Mouse (Mus musculus): ENCODE measurements around the gene Acmsd. TPM values are rescaled to one million over a fixed set of nuclear protein-coding genes. Genes with fewer than 3 reads are reported as not detected.
A peak's percentile ranks its signal among the peaks of the same experiment; 100 is the strongest.
"Not testable (repeated sequence)": the region's sequence is repeated elsewhere in the genome, so short reads cannot be mapped to it uniquely, and the experiment has no call there.

Acmsd gene
- polyA plus RNA-seq, 1 experiment from 2014 or later: not detected

DNA sequence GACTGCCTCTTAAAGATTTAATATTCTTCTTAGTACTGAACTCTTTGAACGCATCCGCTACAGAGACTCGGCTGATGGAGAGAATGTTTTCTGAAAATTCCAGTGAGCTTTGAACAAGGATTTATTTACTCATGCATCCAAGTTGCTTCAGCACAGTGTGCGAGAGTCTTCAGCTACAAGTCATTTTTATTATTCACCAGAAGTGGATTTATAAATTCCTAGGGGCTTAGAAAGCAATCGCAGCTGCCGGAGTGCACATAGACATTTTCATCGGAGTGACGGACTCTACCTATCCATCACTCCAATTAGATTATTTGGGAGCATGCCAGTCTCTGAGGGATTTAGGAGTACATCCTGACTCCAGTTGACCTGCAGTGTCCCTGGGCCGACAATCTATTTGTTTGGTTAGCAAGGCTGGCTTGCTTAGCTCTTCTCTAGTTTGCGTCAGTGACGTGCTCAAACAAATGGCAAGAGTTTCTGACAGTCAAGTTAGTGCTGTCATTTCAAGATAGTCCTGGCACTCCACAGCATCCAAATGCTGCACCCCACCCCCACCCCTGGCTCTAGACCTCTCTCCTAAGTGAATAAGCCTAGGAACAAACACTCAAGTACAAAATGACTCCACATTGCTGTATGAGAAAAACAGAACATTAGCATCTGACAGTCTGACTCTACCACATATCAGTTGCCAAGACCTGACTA lies 21.3 kb downstream of the Acmsd start:
- Histone ChIP-seq H3K4me1 (no peaks in the 10 kb centered on the region), H3K27me3 (no peaks in the 10 kb centered on the region), H3K36me3 (no peaks in the 10 kb centered on the region), H3K4me2 (replicated peaks) (no peak overlapping the region), H3K9ac (replicated peaks) (no peak overlapping the region), H3K4me3 (no peak overlapping the region), H3K27ac (replicated peaks) (no peak overlapping the region), H3K9me3 (no peaks in the 10 kb centered on the region)
- WGBS: 77% methylated on average over 11 of the region's 11 CpGs
- no peak for ATAC-seq (replicated peaks)

DNA sequence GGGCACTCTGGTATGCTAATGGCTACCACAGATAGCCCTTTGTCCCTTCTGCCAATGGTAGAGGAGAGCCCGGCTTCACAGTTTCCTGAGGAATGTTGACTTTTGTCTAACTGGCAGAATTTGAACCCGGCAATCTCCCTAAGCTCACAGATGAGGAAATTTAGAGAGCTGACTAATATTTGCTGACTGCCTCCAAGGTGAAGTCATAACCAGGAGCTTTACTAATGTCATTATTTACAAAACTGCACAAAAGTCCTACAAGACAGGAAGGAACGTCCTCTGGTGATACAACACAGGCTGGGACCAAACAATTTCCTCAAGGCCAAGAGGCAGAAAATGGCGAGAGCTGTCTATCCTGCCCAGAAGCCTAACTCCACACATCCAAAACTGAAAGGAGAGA lies 26.6 kb downstream of the Acmsd start:
- WGBS: 81% methylated on average over 4 of the region's 4 CpGs
- Histone ChIP-seq H3K36me3 (no peaks in the 10 kb centered on the region), H3K9ac (replicated peaks) (no peak overlapping the region), H3K9me3 (no peaks in the 10 kb centered on the region), H3K27ac (replicated peaks) (no peak overlapping the region), H3K4me3 (no peak overlapping the region), H3K4me2 (replicated peaks) (no peak overlapping the region), H3K27me3 (no peaks in the 10 kb centered on the region), H3K4me1 (no peaks in the 10 kb centered on the region)
- ATAC-seq (replicated peaks): no peak

DNA sequence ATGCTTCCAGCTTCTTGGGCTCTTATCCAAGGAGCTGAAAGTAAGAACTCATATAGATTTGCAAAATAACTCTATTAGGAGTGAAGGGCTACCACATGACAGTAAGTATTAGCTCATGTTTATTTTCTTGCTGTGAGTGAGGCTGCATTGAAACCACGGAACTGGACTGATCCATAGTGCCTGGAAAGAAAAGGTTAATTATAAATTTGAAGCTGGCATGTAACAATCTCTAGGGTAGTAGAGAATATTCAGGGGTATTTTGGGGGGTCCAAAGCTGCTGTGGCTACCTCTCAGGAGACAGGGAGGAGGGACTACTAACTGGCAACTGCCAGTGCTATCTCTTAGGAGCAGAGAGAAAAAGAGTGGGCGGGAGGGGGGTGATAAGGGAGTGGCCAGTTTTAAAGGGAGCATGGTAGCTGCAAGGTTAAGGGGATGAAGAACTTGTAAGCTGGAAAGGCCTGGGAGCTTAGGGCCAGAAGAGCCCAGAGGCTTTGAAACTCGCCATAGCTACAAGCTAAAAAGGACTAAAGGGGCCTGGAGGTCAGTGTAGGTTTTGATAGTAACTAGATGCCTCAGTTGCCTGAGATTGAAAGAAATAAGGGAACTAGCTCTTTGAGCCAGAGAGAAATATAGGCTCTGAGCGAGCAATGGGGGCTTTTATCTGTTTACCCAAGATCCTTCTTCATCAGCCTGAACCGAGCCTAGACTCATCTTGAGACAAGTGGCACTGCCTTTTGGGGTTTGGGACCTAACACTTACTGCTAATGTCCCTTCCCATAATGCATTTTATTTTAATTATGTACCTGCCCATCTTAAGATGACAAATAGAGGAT lies 27.3 kb downstream of the Acmsd start:
- Histone ChIP-seq H3K36me3 (no peaks in the 10 kb centered on the region), H3K27me3 (no peaks in the 10 kb centered on the region), H3K9ac (replicated peaks) (no peak overlapping the region), H3K9me3 (no peaks in the 10 kb centered on the region), H3K4me1 (no peaks in the 10 kb centered on the region), H3K4me3 (no peak overlapping the region), H3K27ac (replicated peaks) (no peak overlapping the region), H3K4me2 (replicated peaks) (no peak overlapping the region)
- ATAC-seq (replicated peaks): no peak
- WGBS: 77% methylated on average over 5 of the region's 5 CpGs

DNA sequence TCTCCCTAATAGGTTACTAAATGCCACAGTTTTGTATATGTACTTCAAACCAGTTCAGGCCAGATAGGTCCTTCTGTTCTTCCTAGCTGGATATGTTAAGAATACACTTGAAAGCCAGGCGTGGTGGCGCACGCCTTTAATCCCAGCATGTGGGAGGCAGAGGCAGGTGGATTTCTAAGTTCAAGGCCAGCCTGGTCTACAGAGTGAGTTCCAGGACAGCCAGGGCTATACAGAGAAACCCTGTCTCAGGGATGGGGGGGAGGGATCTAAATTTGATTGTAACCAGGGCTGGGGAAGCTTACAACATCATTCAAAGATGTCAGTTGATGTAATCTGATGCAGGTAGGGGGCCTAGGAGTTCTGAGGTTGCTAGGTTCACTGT lies 27.9 kb downstream of the Acmsd start:
- H3K36me3 ChIP-seq; H3K27ac ChIP-seq (replicated peaks); ATAC-seq (replicated peaks); H3K4me3 ChIP-seq; H3K9ac ChIP-seq (replicated peaks); H3K9me3 ChIP-seq; H3K27me3 ChIP-seq; H3K4me1 ChIP-seq; H3K4me2 ChIP-seq (replicated peaks): not testable (repeated sequence)
- WGBS: 88% methylated on average over 3 of the region's 3 CpGs

DNA sequence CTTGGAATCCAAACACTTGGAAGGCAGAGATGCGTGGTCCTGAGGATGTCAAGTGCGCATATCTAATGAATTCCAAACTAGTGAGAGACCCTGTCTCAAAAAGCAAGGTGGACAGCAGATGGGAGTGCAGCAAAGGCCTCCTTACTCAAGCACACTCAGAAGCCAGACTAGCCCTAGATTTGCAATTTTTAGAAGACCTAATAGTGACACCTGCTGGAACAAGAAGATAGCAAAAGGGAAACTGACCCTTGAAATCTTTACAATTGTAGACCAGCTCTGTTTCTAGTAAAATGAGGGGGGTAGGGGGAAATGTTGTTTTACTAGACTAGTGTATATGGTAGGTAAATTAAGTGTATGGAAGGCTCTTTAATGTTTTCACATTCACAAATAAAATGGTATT lies 36.3 kb downstream of the Acmsd start:
- Histone ChIP-seq H3K4me2 (replicated peaks) (no peak overlapping the region), H3K4me1 (no peaks in the 10 kb centered on the region), H3K9ac (replicated peaks) (no peak overlapping the region), H3K4me3 (no peak overlapping the region), H3K9me3 (no peaks in the 10 kb centered on the region), H3K27ac (replicated peaks) (no peak overlapping the region), H3K27me3 (no peaks in the 10 kb centered on the region), H3K36me3 (no peaks in the 10 kb centered on the region)
- no peak for ATAC-seq (replicated peaks)
- 68% methylated on average over 2 of the region's 2 CpGs for WGBS

DNA sequence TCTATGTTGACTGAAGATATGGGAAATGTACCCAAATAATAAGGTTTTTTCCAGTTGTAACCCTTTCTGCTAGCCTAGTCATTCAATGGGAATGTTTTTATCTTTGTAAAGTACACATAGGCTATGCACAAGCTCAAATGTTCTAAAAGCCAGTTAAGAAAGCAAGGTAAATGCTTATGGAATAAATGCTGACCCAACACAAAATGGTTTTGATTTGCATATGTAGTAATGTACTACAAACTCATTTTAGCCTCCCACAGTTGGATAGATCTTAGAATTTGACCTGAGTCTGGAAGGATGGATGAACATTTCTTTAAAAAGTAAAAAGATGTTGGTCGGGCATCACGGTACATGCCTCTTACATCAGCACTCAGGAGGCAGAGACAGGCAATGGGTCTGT lies 37.5 kb downstream of the Acmsd start:
- Histone ChIP-seq H3K36me3 (no peaks in the 10 kb centered on the region), H3K9me3 (no peaks in the 10 kb centered on the region), H3K4me2 (replicated peaks) (no peak overlapping the region), H3K4me1 (no peaks in the 10 kb centered on the region), H3K9ac (replicated peaks) (no peak overlapping the region), H3K27ac (replicated peaks) (no peak overlapping the region), H3K27me3 (no peaks in the 10 kb centered on the region), H3K4me3 (no peak overlapping the region)
- ATAC-seq (replicated peaks): no peak
- WGBS: 91% methylated on average over 2 of the region's 2 CpGs

DNA sequence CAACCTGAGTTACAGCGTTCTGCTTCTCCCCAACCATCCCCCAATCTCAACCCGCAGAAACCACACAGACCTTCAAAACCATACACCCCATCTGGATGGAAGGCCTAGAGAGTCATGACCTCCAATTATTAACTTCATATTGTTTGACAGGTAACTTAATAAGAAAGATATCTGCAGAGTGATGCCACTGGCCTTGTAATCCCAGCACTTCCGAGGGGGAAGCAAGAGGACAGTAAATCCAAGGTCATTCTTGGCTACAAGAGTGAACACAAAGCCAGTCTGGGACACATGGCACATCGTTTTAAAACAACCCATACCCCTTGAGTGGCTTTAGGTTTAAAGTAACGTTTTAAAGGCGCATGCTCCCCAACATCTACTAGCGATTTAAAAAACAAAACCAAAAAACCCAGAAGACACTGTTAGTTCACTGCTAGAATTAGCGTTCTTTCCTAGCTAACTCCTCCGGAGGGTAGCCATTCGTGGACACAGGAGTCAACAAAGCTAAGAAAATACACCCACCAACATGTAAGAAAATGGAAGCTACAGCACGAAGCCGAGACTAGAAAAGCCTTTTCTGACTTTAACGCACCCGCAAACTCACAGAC lies 44.1 kb downstream of the Acmsd start:
- Histone ChIP-seq H3K27ac (replicated peaks) (peak overlapping the region; percentile 95), H3K9me3 (no peaks in the 10 kb centered on the region), H3K27me3 (no peaks in the 10 kb centered on the region), H3K9ac (replicated peaks) (peak overlapping the region; percentile 61), H3K4me3 (peak overlapping the region; percentile 96), H3K4me1 (peaks cover 30% of the 10 kb centered on the region), H3K4me2 (replicated peaks) (peak overlapping the region; percentile 53), H3K36me3 (no peaks in the 10 kb centered on the region)
- peak; percentile 5 for ATAC-seq (replicated peaks)
- 2% methylated on average over 14 of the region's 14 CpGs for WGBS

DNA sequence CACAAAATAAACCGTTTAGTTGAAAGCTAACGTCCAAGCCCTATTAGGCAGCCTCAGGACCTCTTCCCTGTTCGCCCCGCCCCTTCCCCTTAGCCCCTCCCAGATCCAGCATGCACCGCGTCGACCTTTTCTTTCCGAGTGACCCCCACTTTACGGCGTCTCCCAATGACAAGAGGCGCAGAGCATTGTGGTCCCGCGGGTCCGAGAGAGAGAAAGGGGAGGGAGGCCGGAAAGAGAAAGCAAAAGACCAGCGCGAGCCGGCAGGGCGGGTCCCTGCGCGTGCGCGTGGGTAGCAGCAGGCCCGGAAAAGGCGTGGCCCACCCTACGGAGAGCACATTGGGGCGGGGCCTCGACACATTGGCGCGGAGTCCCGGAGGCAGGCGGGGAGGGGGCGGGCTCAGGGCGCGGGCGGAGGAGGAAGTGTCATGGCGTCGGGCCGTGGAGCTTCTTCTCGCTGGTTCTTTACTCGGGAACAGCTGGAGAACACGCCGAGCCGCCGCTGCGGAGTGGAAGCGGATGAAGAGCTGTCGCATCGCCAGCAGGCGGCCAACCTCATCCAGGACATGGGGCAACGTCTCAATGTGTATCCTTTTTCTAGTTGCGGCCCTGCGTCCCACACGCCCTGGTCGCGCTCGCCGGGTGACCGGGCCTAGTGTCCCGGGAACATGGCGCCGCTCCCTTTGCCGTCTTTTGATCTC lies 44.7 kb downstream of the Acmsd start, which contains the start of gene Ccnt2:
TSS of gene Ccnt2 (plus strand) at position 362 of the 698 bp plus-strand sequence.
- Histone ChIP-seq H3K4me1 (peaks cover 30% of the 10 kb centered on the region), H3K4me3 (peak within 1 kb of the TSS; percentile 96), H3K36me3 (no peaks in the 10 kb centered on the region), H3K4me2 (replicated peaks) (peak within 1 kb of the TSS; percentile 79), H3K9me3 (no peaks in the 10 kb centered on the region), H3K9ac (replicated peaks) (peak within 1 kb of the TSS; percentile 92), H3K27me3 (no peaks in the 10 kb centered on the region), H3K27ac (replicated peaks) (peak within 1 kb of the TSS; percentile 95)
- WGBS: under 1% methylated on average over 63 of the region's 63 CpGs
- peak; percentile 98 for ATAC-seq (replicated peaks)

DNA sequence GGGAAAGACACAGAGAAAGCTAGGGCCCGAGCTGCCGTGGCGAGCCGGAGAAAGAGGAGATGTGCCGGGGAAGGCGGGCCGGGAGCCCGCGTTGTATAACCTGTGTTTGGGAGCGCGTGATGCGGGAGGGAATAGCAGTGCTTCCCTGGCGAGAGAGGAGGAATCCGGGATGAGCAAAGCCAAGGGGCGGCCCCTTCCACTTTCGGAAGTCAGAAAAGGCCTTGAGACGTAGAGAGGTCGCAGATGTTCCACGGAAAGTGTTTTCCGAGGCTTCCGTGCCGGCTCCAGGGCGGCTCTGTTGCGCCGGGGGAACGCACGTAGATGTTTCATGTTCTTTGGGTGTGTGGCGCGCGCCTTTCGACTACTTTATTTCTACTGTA lies 45.3 kb downstream of the Acmsd start:
- peak; percentile 62 for ATAC-seq (replicated peaks)
- Histone ChIP-seq H3K4me3 (peak overlapping the region; percentile 96), H3K36me3 (no peaks in the 10 kb centered on the region), H3K4me1 (peaks cover 33% of the 10 kb centered on the region), H3K9ac (replicated peaks) (peak overlapping the region; percentile 92), H3K27me3 (no peaks in the 10 kb centered on the region), H3K9me3 (no peaks in the 10 kb centered on the region), H3K27ac (replicated peaks) (peak overlapping the region; percentile 95), H3K4me2 (replicated peaks) (peak overlapping the region; percentile 79)
- WGBS: under 1% methylated on average over 31 of the region's 31 CpGs

DNA sequence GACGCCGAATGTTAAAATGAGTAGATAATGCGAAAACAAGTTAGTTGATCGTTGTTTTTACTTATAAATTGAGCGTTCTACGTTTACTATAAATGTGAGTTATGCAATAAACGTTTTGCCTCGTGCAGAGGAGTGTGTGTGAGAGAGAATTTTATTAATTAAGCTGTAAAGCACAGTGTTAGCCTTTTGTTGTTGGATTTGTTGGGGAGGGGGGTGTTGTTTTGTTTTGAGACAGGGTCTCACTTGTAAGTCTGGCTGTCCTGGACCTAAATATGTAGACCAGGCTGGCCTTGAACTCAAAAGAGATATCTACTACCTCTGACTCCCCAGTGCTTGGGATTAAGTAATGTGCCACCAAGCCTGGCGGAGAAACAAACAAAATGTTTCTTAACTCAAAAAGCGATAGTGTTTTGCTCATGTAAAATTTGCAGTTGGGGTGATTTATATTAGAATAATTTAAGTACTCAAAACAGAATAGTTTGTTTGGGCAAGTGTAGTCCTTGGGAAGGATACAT lies 46.0 kb downstream of the Acmsd start:
- peak overlapping the region; percentile 96 for H3K4me3 ChIP-seq
- H3K36me3 ChIP-seq: no peaks in the 10 kb centered on the region
- H3K4me2 ChIP-seq (replicated peaks): peak overlapping the region; percentile 79
- peaks cover 41% of the 10 kb centered on the region for H3K4me1 ChIP-seq
- peak overlapping the region; percentile 92 for H3K9ac ChIP-seq (replicated peaks)
- no peak overlapping the region for H3K27ac ChIP-seq (replicated peaks)
- ATAC-seq (replicated peaks): no peak
- H3K27me3 ChIP-seq: no peaks in the 10 kb centered on the region
- WGBS: 8% methylated on average over 10 of the region's 10 CpGs
- no peaks in the 10 kb centered on the region for H3K9me3 ChIP-seq

DNA sequence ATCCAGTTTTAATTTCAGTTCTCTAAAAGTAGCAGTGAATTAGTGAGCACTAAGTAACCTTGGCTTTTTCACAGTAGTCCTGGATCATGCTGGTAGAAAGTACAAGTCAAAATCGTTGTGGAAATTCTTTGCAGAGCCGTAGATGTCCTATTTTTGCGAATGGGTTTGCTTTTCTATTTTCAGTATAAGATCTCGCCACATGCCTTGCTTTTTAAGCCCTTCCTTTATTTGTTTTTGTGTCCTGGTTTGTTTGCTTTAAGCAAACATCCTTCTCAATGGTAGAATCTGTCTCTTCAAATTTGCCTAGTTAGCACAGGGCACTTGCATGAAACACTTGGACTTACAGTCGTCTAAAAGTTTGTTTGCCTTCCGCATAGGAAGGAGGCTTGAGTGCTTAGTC lies 47.0 kb downstream of the Acmsd start:
- Histone ChIP-seq H3K9me3 (no peaks in the 10 kb centered on the region), H3K4me2 (replicated peaks) (peak overlapping the region; percentile 79), H3K27ac (replicated peaks) (no peak overlapping the region), H3K4me1 (peaks cover 43% of the 10 kb centered on the region), H3K27me3 (no peaks in the 10 kb centered on the region), H3K36me3 (no peaks in the 10 kb centered on the region), H3K4me3 (peak overlapping the region; percentile 3; the same call in 1 of the 2 replicates), H3K9ac (replicated peaks) (no peak overlapping the region)
- WGBS: 74% methylated on average over 6 of the region's 6 CpGs
- ATAC-seq (replicated peaks): no peak
